Mouse (Mus musculus): ENCODE measurements around the gene Mrpl53. TPM values are rescaled to one million over a fixed set of nuclear protein-coding genes. Genes with fewer than 3 reads are reported as not detected.
A peak's percentile ranks its signal among the peaks of the same experiment; 100 is the strongest.

The Mrpl53 gene
- total RNA-seq, 1 experiment from 2014 or later = 8.8 TPM

- no peak for ATAC-seq (ENCODE audit: extremely low read depth, insufficient number of reproducible peaks, low FRiP score, poor library complexity, severe bottlenecking)
Observed at GRCm38 (mm10) chr6:83118369-83118768, 9.5 kb downstream of the Mrpl53 start.

GRCm38 (mm10) chr6:83118825-83119733 is 10.2 kb downstream of the Mrpl53 start:
- no peak for ATAC-seq (ENCODE audit: extremely low read depth, insufficient number of reproducible peaks, low FRiP score, poor library complexity, severe bottlenecking)

- ATAC-seq (ENCODE audit: extremely low read depth, insufficient number of reproducible peaks, low FRiP score, poor library complexity, severe bottlenecking) = no peak
Observed at GRCm38 (mm10) chr6:83119734-83120051, 10.9 kb downstream of the Mrpl53 start.

GRCm38 (mm10) chr6:83120930-83121862 is 12.4 kb downstream of the Mrpl53 start, which contains the start of gene Wbp1:
Gene Wbp1, minus strand, starts transcription at chr6:83121559.
- peak; percentile 93 for ATAC-seq (ENCODE audit: extremely low read depth, insufficient number of reproducible peaks, low FRiP score, poor library complexity, severe bottlenecking)

- no peak for ATAC-seq (ENCODE audit: extremely low read depth, insufficient number of reproducible peaks, low FRiP score, poor library complexity, severe bottlenecking)
Observed at GRCm38 (mm10) chr6:83121863-83122710, 13.2 kb downstream of the Mrpl53 start.

- ATAC-seq (ENCODE audit: extremely low read depth, insufficient number of reproducible peaks, low FRiP score, poor library complexity, severe bottlenecking) = no peak
Observed at GRCm38 (mm10) chr6:83122961-83123360, 14.1 kb downstream of the Mrpl53 start.

GRCm38 (mm10) chr6:83124851-83125312 is 16.0 kb downstream of the Mrpl53 start:
- ATAC-seq (ENCODE audit: extremely low read depth, insufficient number of reproducible peaks, low FRiP score, poor library complexity, severe bottlenecking) = peak; percentile 59

- no peak for ATAC-seq (ENCODE audit: extremely low read depth, insufficient number of reproducible peaks, low FRiP score, poor library complexity, severe bottlenecking)
Observed at GRCm38 (mm10) chr6:83125331-83125730, 16.5 kb downstream of the Mrpl53 start, which contains the start of gene Ino80b. Gene Ino80b, minus strand, starts transcription at chr6:83125431.

- ATAC-seq (ENCODE audit: extremely low read depth, insufficient number of reproducible peaks, low FRiP score, poor library complexity, severe bottlenecking) = no peak
Observed at GRCm38 (mm10) chr6:83127419-83127818, 18.6 kb downstream of the Mrpl53 start.

- ATAC-seq (ENCODE audit: extremely low read depth, insufficient number of reproducible peaks, low FRiP score, poor library complexity, severe bottlenecking) = peak; percentile 54; the same call in 1 of the 2 replicates
Observed at GRCm38 (mm10) chr6:83131469-83132034, 22.7 kb downstream of the Mrpl53 start.

- ATAC-seq (ENCODE audit: extremely low read depth, insufficient number of reproducible peaks, low FRiP score, poor library complexity, severe bottlenecking) = no peak
Observed at GRCm38 (mm10) chr6:83132176-83132919, 23.5 kb downstream of the Mrpl53 start.

- no peak for ATAC-seq (ENCODE audit: extremely low read depth, insufficient number of reproducible peaks, low FRiP score, poor library complexity, severe bottlenecking)
Observed at GRCm38 (mm10) chr6:83134226-83134625, 25.4 kb downstream of the Mrpl53 start.

- no peak for ATAC-seq (ENCODE audit: extremely low read depth, insufficient number of reproducible peaks, low FRiP score, poor library complexity, severe bottlenecking)
Observed at GRCm38 (mm10) chr6:83134951-83135513, 26.2 kb downstream of the Mrpl53 start, which contains the start of gene Rtkn. Gene Rtkn, plus strand, starts transcription at chr6:83135463.

- no peak for ATAC-seq (ENCODE audit: extremely low read depth, insufficient number of reproducible peaks, low FRiP score, poor library complexity, severe bottlenecking)
Observed at GRCm38 (mm10) chr6:83135571-83136161, 26.8 kb downstream of the Mrpl53 start.

GRCm38 (mm10) chr6:83136291-83136880 is 27.5 kb downstream of the Mrpl53 start:
- ATAC-seq (ENCODE audit: extremely low read depth, insufficient number of reproducible peaks, low FRiP score, poor library complexity, severe bottlenecking) = no peak

GRCm38 (mm10) chr6:83136881-83137575 is 28.2 kb downstream of the Mrpl53 start:
- no peak; the same call in 1 of the 2 replicates for ATAC-seq (ENCODE audit: extremely low read depth, insufficient number of reproducible peaks, low FRiP score, poor library complexity, severe bottlenecking)
